Mouse (Mus musculus): ENCODE data around the gene Mgat4a. TPM values are rescaled to one million over a fixed set of nuclear protein-coding genes. Genes with fewer than 3 reads are reported as not detected.
"Not testable (repeated sequence)": the region's sequence is repeated elsewhere in the genome, so short reads cannot be mapped to it uniquely, and the experiment has no call there.

Mgat4a gene
- polyA plus RNA-seq, 1 experiment from 2014 or later = 7.2 TPM

DNA sequence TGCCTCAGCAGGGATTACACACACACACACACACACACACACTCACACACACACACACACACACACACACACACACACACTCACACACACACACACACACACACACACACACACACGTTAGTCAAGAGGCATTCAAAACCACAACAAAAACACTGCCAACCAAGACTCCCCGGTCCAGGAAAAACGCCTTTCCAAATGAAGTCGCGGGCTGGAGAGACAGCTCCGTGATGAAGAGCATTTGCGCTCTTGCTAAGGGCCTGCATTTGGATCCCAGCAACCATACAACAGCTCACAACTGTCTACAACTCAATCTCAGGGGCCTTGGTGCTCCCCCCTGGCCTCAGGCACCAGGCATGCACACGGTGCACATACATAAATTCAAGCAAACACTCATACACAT, 10.8 kb downstream of the Mgat4a start:
- no peaks in the 10 kb centered on the region for H3K27me3 ChIP-seq
- 0 out of 2 replicates have a peak, but pooled peaks cover 2% of the 10 kb centered on the region for H3K4me1 ChIP-seq (replicated peaks)
- no peak overlapping the region for H3K9ac ChIP-seq (replicated peaks)
- H3K27ac ChIP-seq = no peak overlapping the region
- no peak for ATAC-seq
- no peak overlapping the region for H3K4me3 ChIP-seq (replicated peaks)
- H3K9me3 ChIP-seq = no peaks in the 10 kb centered on the region
- H3K4me2 ChIP-seq (replicated peaks) = no peak overlapping the region
- WGBS = 72% methylated on average over 8 of the region's 8 CpGs
- H3K36me3 ChIP-seq = no peaks in the 10 kb centered on the region

GRCm38 (mm10) chr1:37526257-37526656, 14.6 kb downstream of the Mgat4a start:
- Histone ChIP-seq H3K27ac (no peak overlapping the region), H3K9ac (replicated peaks) (no peak overlapping the region)
- ATAC-seq = no peak

GRCm38 (mm10) chr1:37524669-37525068, 16.1 kb downstream of the Mgat4a start:
- WGBS = 89% methylated on average over 4 of the region's 4 CpGs
- Histone ChIP-seq H3K9ac (replicated peaks) (no peak overlapping the region), H3K4me3 (replicated peaks) (no peak overlapping the region), H3K27ac (no peak overlapping the region), H3K27me3 (no peaks in the 10 kb centered on the region), H3K4me1 (replicated peaks) (no peaks in the 10 kb centered on the region), H3K36me3 (no peaks in the 10 kb centered on the region), H3K9me3 (no peaks in the 10 kb centered on the region), H3K4me2 (replicated peaks) (no peak overlapping the region)
- no peak for ATAC-seq

More at GRCm38 (mm10) chr1:37526257-37526656, 14.6 kb downstream of the Mgat4a start:
- Histone ChIP-seq H3K36me3 (no peaks in the 10 kb centered on the region), H3K4me1 (replicated peaks) (0 out of 2 replicates have a peak, but pooled peaks cover 2% of the 10 kb centered on the region), H3K4me2 (replicated peaks) (no peak overlapping the region), H3K27me3 (no peaks in the 10 kb centered on the region), H3K9me3 (no peaks in the 10 kb centered on the region), H3K4me3 (replicated peaks) (no peak overlapping the region)

DNA sequence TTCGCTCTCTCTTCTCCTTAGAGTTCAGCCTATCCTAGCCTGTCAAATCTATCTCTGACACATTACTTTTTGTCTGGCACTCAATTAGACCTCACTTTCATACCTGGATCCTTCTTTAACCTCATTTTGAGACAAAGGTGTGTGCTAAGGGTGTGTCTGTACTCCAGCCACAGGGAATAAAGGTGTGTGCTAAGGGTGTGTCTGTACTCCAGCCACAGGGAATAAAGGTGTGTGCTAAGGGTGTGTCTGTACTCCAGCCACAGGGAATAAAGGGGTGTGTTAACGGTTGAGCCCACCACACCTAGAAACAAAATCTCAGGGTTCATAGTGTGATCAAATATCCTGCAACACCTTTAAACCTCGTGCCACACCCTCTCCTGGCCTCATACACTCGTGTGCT, 16.7 kb downstream of the Mgat4a start:
- H3K4me3 ChIP-seq (replicated peaks); H3K9ac ChIP-seq (replicated peaks); H3K4me1 ChIP-seq (replicated peaks); H3K27me3 ChIP-seq; H3K9me3 ChIP-seq; H3K36me3 ChIP-seq; H3K4me2 ChIP-seq (replicated peaks); H3K27ac ChIP-seq; ATAC-seq: not testable (repeated sequence)
- 91% methylated on average over 4 of the region's 4 CpGs for WGBS

GRCm38 (mm10) chr1:37523548-37523947, 17.3 kb downstream of the Mgat4a start:
- WGBS = 94% methylated on average over 3 of the region's 3 CpGs
- H3K9me3 ChIP-seq; H3K4me1 ChIP-seq (replicated peaks); H3K9ac ChIP-seq (replicated peaks); ATAC-seq; H3K4me2 ChIP-seq (replicated peaks); H3K27me3 ChIP-seq; H3K27ac ChIP-seq; H3K36me3 ChIP-seq; H3K4me3 ChIP-seq (replicated peaks): not testable (repeated sequence)

DNA sequence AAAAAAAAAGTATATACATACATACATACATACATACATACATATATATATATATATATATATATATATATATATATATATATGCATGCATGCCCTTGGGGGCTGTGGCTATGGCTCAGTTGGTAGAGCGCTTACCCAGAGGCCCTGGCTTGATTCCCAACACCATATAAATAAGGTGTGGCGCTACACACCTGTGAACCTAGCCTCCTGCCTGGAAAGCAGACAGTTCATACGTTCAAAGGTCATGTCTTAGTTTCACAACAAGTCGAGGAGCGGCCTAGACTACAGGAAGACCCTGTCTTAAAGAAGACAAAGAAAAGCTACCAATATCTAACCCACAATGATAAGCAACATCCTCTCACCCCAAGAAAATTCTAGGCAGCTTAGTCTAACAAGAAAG, 18.7 kb downstream of the Mgat4a start:
- H3K4me2 ChIP-seq (replicated peaks) = no peak overlapping the region
- H3K9ac ChIP-seq (replicated peaks) = no peak overlapping the region
- 86% methylated on average over 5 of the region's 5 CpGs for WGBS
- no peaks in the 10 kb centered on the region for H3K4me1 ChIP-seq (replicated peaks)
- no peaks in the 10 kb centered on the region for H3K27me3 ChIP-seq
- no peak overlapping the region for H3K27ac ChIP-seq
- no peak overlapping the region for H3K4me3 ChIP-seq (replicated peaks)
- H3K9me3 ChIP-seq = no peaks in the 10 kb centered on the region
- ATAC-seq = no peak
- H3K36me3 ChIP-seq = no peaks in the 10 kb centered on the region

DNA sequence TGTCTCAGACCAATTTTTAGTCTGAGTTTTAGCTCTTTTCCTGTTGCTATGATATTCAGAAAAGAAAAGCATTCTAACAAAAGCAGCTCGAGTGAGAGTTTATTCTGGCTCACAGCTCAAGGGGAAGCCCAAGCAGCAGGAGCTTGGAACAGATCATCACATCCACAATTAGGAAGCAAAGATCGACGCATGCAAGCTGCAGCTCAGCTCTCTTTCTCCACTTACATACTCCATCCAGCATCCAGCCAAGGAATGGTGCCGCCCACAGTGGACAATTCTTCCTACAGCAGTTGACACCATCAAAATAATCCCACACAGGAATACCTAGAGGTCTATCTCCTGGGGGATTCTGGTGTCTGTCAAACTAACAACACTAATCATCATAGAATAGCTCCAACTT, 22.0 kb downstream of the Mgat4a start:
- H3K4me1 ChIP-seq (replicated peaks) = no peaks in the 10 kb centered on the region
- no peak for ATAC-seq
- H3K36me3 ChIP-seq = no peaks in the 10 kb centered on the region
- H3K27ac ChIP-seq = no peak overlapping the region
- H3K9ac ChIP-seq (replicated peaks) = no peak overlapping the region
- no peaks in the 10 kb centered on the region for H3K27me3 ChIP-seq
- WGBS = 90% methylated on average over 4 of the region's 4 CpGs
- no peaks in the 10 kb centered on the region for H3K9me3 ChIP-seq
- no peak overlapping the region for H3K4me3 ChIP-seq (replicated peaks)
- H3K4me2 ChIP-seq (replicated peaks) = no peak overlapping the region

DNA sequence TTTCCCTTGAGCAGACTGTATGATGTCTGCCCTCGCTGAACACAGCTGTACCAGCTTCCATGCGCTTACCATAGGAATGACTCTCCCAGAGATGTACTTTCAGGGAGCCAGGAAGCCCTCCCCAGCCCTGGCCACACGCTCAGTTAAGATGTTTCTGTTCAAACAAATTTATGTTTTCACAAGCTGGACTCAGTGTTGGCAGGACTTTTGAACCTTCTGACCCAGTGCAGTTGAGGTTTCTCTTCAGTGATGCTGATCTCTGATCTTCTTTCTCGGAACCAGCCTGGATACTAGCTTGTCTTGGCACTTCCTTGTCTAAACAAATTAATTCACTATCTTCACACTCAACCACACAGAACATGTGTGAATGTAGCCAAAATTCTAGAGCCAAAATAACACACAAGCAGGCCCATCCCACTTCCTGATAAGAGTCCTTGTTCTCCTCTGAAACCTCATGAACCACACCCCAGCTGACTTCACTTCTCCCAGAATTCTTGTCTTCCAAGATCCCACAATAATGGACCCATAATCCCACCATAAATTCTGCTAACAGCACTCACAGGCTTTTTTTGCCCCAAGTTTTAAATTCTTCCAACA, 22.6 kb downstream of the Mgat4a start:
- no peak overlapping the region for H3K4me3 ChIP-seq (replicated peaks)
- no peaks in the 10 kb centered on the region for H3K36me3 ChIP-seq
- peaks cover 2% of the 10 kb centered on the region for H3K4me1 ChIP-seq (replicated peaks)
- H3K9ac ChIP-seq (replicated peaks) = no peak overlapping the region
- ATAC-seq = no peak
- no peak overlapping the region for H3K4me2 ChIP-seq (replicated peaks)
- no peak overlapping the region for H3K27ac ChIP-seq
- H3K9me3 ChIP-seq = no peaks in the 10 kb centered on the region
- WGBS = 90% methylated on average over 4 of the region's 4 CpGs
- no peaks in the 10 kb centered on the region for H3K27me3 ChIP-seq

DNA sequence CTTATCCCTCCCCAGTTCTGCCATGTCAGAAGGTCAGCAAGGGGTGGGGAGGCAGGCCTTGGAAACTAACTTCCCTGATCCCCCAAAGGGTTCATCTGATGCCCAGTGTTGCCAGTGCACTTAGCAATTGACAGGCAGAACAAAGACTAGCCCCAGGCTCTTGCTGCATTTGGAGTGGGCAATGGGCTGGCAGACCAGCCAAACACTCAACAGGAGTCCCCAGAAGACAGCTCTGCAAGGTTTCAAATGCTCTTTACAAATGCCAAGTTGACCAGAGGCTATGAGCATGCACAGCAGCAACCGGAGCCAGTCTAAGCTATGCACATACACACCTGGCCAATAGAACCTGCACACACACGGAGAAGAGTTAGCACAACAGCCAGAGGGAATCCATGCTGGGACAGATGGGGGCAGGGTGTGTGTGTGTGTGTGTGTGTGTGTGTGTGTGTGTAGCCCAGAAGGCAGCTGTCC, 27.8 kb downstream of the Mgat4a start:
- Histone ChIP-seq H3K4me3 (replicated peaks) (no peak overlapping the region), H3K36me3 (no peaks in the 10 kb centered on the region), H3K4me2 (replicated peaks) (no peak overlapping the region), H3K4me1 (replicated peaks) (peaks cover 23% of the 10 kb centered on the region), H3K9ac (replicated peaks) (no peak overlapping the region), H3K9me3 (no peaks in the 10 kb centered on the region; the same call in 1 of the 2 replicates), H3K27ac (peak overlapping the region; percentile 3; the same call in 1 of the 2 replicates), H3K27me3 (no peaks in the 10 kb centered on the region)
- ATAC-seq = peak; percentile 73; the same call in 1 of the 2 replicates
- 79% methylated on average over 2 of the region's 2 CpGs for WGBS

GRCm38 (mm10) chr1:37512109-37512640, 28.6 kb downstream of the Mgat4a start:
- 38% methylated on average over 5 of the region's 5 CpGs for WGBS
- no peaks in the 10 kb centered on the region for H3K36me3 ChIP-seq
- ATAC-seq = 0 out of 2 replicates have a peak, but pooled peaks have one; percentile 43
- no peak overlapping the region for H3K4me2 ChIP-seq (replicated peaks)
- H3K27ac ChIP-seq = peak overlapping the region; percentile 3
- H3K4me1 ChIP-seq (replicated peaks) = peaks cover 23% of the 10 kb centered on the region
- no peak overlapping the region for H3K4me3 ChIP-seq (replicated peaks)
- no peaks in the 10 kb centered on the region; the same call in 1 of the 2 replicates for H3K9me3 ChIP-seq
- no peak overlapping the region for H3K9ac ChIP-seq (replicated peaks)
- no peaks in the 10 kb centered on the region for H3K27me3 ChIP-seq

DNA sequence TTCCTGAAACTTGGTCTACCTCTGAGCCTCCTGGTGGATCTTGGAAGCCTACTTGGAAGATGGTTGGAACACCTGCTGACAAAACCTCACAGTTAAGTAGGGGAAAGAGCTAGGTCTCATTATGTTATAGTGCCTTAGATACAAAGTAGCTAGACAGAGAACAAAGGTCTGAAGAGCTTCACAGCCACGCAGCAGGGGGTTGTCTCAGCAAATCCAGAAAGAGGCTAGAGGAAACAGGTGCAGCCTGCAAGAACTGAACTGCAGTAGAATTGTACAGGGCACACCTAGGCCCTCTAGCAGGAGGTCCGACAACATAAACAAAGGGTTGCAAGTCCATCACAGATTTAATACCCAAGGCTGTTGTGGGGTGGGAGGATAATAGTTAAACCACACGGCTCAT, 30.6 kb downstream of the Mgat4a start:
- H3K27ac ChIP-seq = no peak overlapping the region
- no peaks in the 10 kb centered on the region; the same call in none of the 2 replicates for H3K9me3 ChIP-seq
- H3K4me3 ChIP-seq (replicated peaks) = no peak overlapping the region
- no peaks in the 10 kb centered on the region for H3K27me3 ChIP-seq
- 78% methylated on average over 3 of the region's 3 CpGs for WGBS
- H3K4me1 ChIP-seq (replicated peaks) = peaks cover 23% of the 10 kb centered on the region
- H3K4me2 ChIP-seq (replicated peaks) = no peak overlapping the region
- ATAC-seq = no peak
- H3K9ac ChIP-seq (replicated peaks) = no peak overlapping the region
- H3K36me3 ChIP-seq = no peaks in the 10 kb centered on the region

DNA sequence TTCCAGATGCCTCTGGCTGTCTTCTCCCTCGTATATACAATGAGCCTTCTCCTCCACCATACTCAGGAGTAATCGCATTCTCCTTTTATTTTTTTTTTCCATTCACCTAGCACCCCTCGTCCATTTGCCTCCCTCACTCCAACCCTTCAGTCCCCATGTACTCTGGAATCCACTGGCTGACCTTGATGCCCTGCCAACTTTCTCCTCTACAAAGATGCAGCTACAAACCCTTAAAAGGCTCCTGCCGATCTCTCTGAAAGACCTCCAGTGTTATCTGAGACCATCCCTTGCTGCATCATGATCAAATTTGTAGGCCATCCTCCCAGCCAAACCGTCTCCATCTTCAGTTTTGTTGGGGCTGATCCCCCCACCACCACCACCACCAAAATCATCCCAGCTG, 31.4 kb downstream of the Mgat4a start:
- no peak overlapping the region for H3K27ac ChIP-seq
- no peak for ATAC-seq

More for the DNA sequence above, 31.4 kb downstream of the Mgat4a start:
- 0 out of 2 replicates have a peak, but pooled peaks cover 1% of the 10 kb centered on the region for H3K27me3 ChIP-seq
- no peaks in the 10 kb centered on the region for H3K36me3 ChIP-seq
- peaks cover 23% of the 10 kb centered on the region for H3K4me1 ChIP-seq (replicated peaks)
- H3K9ac ChIP-seq (replicated peaks) = no peak overlapping the region
- 84% methylated on average over 5 of the region's 5 CpGs for whole genome bisulfite sequencing
- H3K4me2 ChIP-seq (replicated peaks) = no peak overlapping the region
- H3K4me3 ChIP-seq (replicated peaks) = no peak overlapping the region
- no peaks in the 10 kb centered on the region; the same call in none of the 2 replicates for H3K9me3 ChIP-seq

All from midbrain, embryonic 13.5 days (tissue).